Mouse (Mus musculus) kidney, adult 10 weeks (tissue): Measurements from ENCODE around the gene Miox. TPM values are rescaled to one million over a fixed set of nuclear protein-coding genes. Genes with fewer than 3 reads are reported as not detected.

Experiments
- polyA plus RNA-seq: library from polyadenylated mRNA; stranded (reverse); fragments of 350-450 nt; fragmentation: Illumina TruSeq; extraction: RNeasy Lipid Tissue Mini Kit (QIAGEN cat#74804); gene quantifications from one replicate; pipeline ENCODE4 v1.2.3, GENCODE M21; 2014; ENCODE audit warnings: low read depth, low replicate concordance

Miox gene
- 255 TPM for polyA plus RNA-seq

GRCm38 (mm10) chr15:89334271-89334670 is at the start of gene Miox:
Miox (plus strand) TSS chr15:89334398.

GRCm38 (mm10) chr15:89315190-89315731 is 18.9 kb upstream of the Miox start, which contains the start of gene Sbf1:
Sbf1 (minus strand) TSS chr15:89315311.

GRCm38 (mm10) chr15:89322670-89323522 is 11.3 kb upstream of the Miox start, which contains the start of gene Adm2:
Adm2 (plus strand) TSS chr15:89322720.

GRCm38 (mm10) chr15:89355241-89356187 is 21.3 kb downstream of the Miox start, which contains the start of the genes Lmf2 and Ncaph2:
Lmf2 (minus strand) TSS chr15:89355659.
Ncaph2 (plus strand) TSS chr15:89355719.

GRCm38 (mm10) chr15:89373762-89374248 is 39.6 kb downstream of the Miox start, which contains the start of gene Sco2:
Sco2 (minus strand) TSS chr15:89373846.

GRCm38 (mm10) chr15:89376957-89377356 is 42.8 kb downstream of the Miox start, which contains the start of gene Tymp:
Tymp (minus strand) TSS chr15:89377039.

GRCm38 (mm10) chr15:89378831-89379401 is 44.7 kb downstream of the Miox start, which contains the start of gene Odf3b:
Odf3b (minus strand) TSS chr15:89379282.

GRCm38 (mm10) chr15:89384617-89385016 is 50.4 kb downstream of the Miox start, which contains the start of gene Klhdc7b:
Klhdc7b (plus strand) TSS chr15:89384917.

Other genes with a start within 250 kb of the Miox start
- 5.5 TPM for gene Selenoo, start 245.3 kb upstream of the Miox start, polyA plus RNA-seq
- 0.81 TPM for gene Tubgcp6, start 211.3 kb upstream of the Miox start, polyA plus RNA-seq
- gene Hdac10, start 205.7 kb upstream of the Miox start, polyA plus RNA-seq: 0.32 TPM
- 0.97 TPM for gene Mapk12, start 193.7 kb upstream of the Miox start, polyA plus RNA-seq
- gene Mapk11, start 184.8 kb upstream of the Miox start, polyA plus RNA-seq: not detected
- 6.3 TPM for gene Plxnb2, start 153.6 kb upstream of the Miox start, polyA plus RNA-seq
- 0.12 TPM for gene Dennd6b, start 137.9 kb upstream of the Miox start, polyA plus RNA-seq
- gene Ppp6r2, start 122.8 kb upstream of the Miox start, polyA plus RNA-seq: 8.4 TPM
- 1.9 TPM for gene Sbf1, start 19.1 kb upstream of the Miox start, polyA plus RNA-seq
- gene Adm2, start 11.7 kb upstream of the Miox start, polyA plus RNA-seq: not detected
- gene Lmf2, start 21.3 kb downstream of the Miox start, polyA plus RNA-seq: 0.93 TPM
- gene Ncaph2, start 21.3 kb downstream of the Miox start, polyA plus RNA-seq: 9.6 TPM
- gene Sco2, start 39.4 kb downstream of the Miox start, polyA plus RNA-seq: 1.4 TPM
- not detected for gene Tymp, start 42.6 kb downstream of the Miox start, polyA plus RNA-seq
- gene Odf3b, start 44.9 kb downstream of the Miox start, polyA plus RNA-seq: not detected
- gene Klhdc7b, start 50.5 kb downstream of the Miox start, polyA plus RNA-seq: not detected
- not detected for gene Syce3, start 76.1 kb downstream of the Miox start, polyA plus RNA-seq
- 1.7 TPM for gene Cpt1b, start 91.5 kb downstream of the Miox start, polyA plus RNA-seq
- 0.61 TPM for gene C730034F03Rik, start 95.2 kb downstream of the Miox start, polyA plus RNA-seq
- gene Gm44502, start 95.3 kb downstream of the Miox start, polyA plus RNA-seq: not detected
- 27.7 TPM for gene Chkb, start 95.5 kb downstream of the Miox start, polyA plus RNA-seq
- gene Mapk8ip2, start 119.5 kb downstream of the Miox start, polyA plus RNA-seq: 0.08 TPM
- gene Arsa, start 143.0 kb downstream of the Miox start, polyA plus RNA-seq: 2.9 TPM
- 0.36 TPM for gene Shank3, start 165.2 kb downstream of the Miox start, polyA plus RNA-seq
- gene Acr, start 233.9 kb downstream of the Miox start, polyA plus RNA-seq: not detected